Mouse (Mus musculus) ES-Bruce4 (cell line): ENCODE results near the gene Olfr1043.

Source experiments
- CTCF ChIP-seq: IDR thresholded peaks from one replicate; pipeline ENCODE4 v1.8.1; 2011; ENCODE audit warnings: low read depth, low read length
- EP300 ChIP-seq: IDR thresholded peaks from 2 replicates; pipeline ENCODE4 v1.6.1; 2011; ENCODE audit warnings: low read depth, low read length; ENCODE audit not compliant: insufficient read depth
- POLR2A ChIP-seq: IDR thresholded peaks from one replicate; pipeline ENCODE4 v1.8.1; 2011; ENCODE audit warnings: low read length; ENCODE audit not compliant: insufficient read depth

GRCm38 (mm10) chr2:86135828-86136227, 31.5 kb downstream of the Olfr1043 start, which contains the start of gene Olfr1039:
- TF ChIP-seq EP300 (no peak), CTCF (no peak), POLR2A (no peak)
